Mouse (Mus musculus) C2C12 (cell line): ENCODE results near the gene Ppp1r21. TPM values are rescaled to one million over a fixed set of nuclear protein-coding genes. Genes with fewer than 3 reads are reported as not detected.

Experiments
- H3K27me3 ChIP-seq: one replicate; pipeline ENCODE4 v1.6.1; 2011; ENCODE audit not compliant: control insufficient read depth, insufficient read depth, insufficient read length
- H3K36me3 ChIP-seq: one replicate; pipeline ENCODE4 v1.6.1; 2011; ENCODE audit not compliant: control insufficient read depth, insufficient read depth
- H3K4me3 ChIP-seq: one replicate; pipeline ENCODE4 v1.5.1; 2011; ENCODE audit warnings: mild to moderate bottlenecking, control low read depth; ENCODE audit not compliant: poor library complexity, insufficient read depth, severe bottlenecking
- H3K79me2 ChIP-seq: one replicate; pipeline ENCODE4 v1.6.1; 2011; ENCODE audit not compliant: control insufficient read depth, insufficient read depth
- H3K79me3 ChIP-seq: one replicate; pipeline ENCODE4 v1.6.1; 2011; ENCODE audit warnings: low read depth, control low read depth
- H3ac ChIP-seq: one replicate; pipeline ENCODE3; 2011; ENCODE audit warnings: low read depth; ENCODE audit not compliant: control insufficient read depth, insufficient read length
- CEBPB ChIP-seq: IDR thresholded peaks from one replicate; pipeline ENCODE4 v1.6.1; 2011; ENCODE audit warnings: low read depth, mild to moderate bottlenecking, control low read depth, moderate library complexity
- CTCF ChIP-seq: IDR thresholded peaks from one replicate; pipeline ENCODE4 v1.5.1; 2011; ENCODE audit not compliant: control insufficient read depth, insufficient read depth, insufficient read length
- FOSL1 ChIP-seq: IDR thresholded peaks from one replicate; pipeline ENCODE4 v1.8.0; 2011; ENCODE audit warnings: mild to moderate bottlenecking, low read length; ENCODE audit not compliant: poor library complexity, insufficient read depth, severe bottlenecking
- MAX ChIP-seq: IDR thresholded peaks from one replicate; pipeline ENCODE4 v1.6.1; 2011; ENCODE audit warnings: mild to moderate bottlenecking, control low read depth
- MYOD1 ChIP-seq: IDR thresholded peaks from one replicate; pipeline ENCODE4 v1.6.1; 2011; ENCODE audit warnings: low read depth; ENCODE audit not compliant: control insufficient read depth, insufficient read length
- MYOG ChIP-seq: IDR thresholded peaks from one replicate; pipeline ENCODE4 v1.6.1; 2011; ENCODE audit not compliant: control insufficient read depth, insufficient read length; ENCODE audit errors: extremely low read depth
- USF1 ChIP-seq: IDR thresholded peaks from one replicate; pipeline ENCODE4 v1.6.1; 2011; ENCODE audit warnings: low read depth, mild to moderate bottlenecking, control low read depth, moderate library complexity
- polyA plus RNA-seq: library from polyadenylated mRNA; unstranded; fragments of >200 nt; fragmentation: generic; extraction: Trizol; gene quantifications from one replicate; pipeline ENCODE4 v1.2.1, GENCODE M21; 2012; ENCODE audit warnings: missing spikeins

Gene Ppp1r21
- polyA plus RNA-seq, 1 experiment = 13.5 TPM

- Histone ChIP-seq H3K27me3 (no peaks in the 10 kb centered on the region), H3ac (no peak overlapping the region), H3K79me3 (peaks cover 1% of the 10 kb centered on the region), H3K36me3 (peaks cover 28% of the 10 kb centered on the region), H3K79me2 (no peaks in the 10 kb centered on the region), H3K4me3 (no peak overlapping the region)
- TF ChIP-seq MYOG (no peak), CTCF (no peak), FOSL1 (no peak), MAX (no peak), CEBPB (no peak), MYOD1 (no peak), USF1 (no peak)
These were observed 39.4 kb upstream of the Ppp1r21 start for GRCm38 (mm10) chr17:88490546-88490945.

- Histone ChIP-seq H3K36me3 (peaks cover 28% of the 10 kb centered on the region), H3ac (no peak overlapping the region), H3K27me3 (no peaks in the 10 kb centered on the region), H3K79me2 (no peaks in the 10 kb centered on the region), H3K79me3 (peaks cover 1% of the 10 kb centered on the region), H3K4me3 (no peak overlapping the region)
- TF ChIP-seq USF1 = no peak
- TF ChIP-seq MYOG = no peak
- no peak for TF ChIP-seq MAX
- no peak for TF ChIP-seq MYOD1
- TF ChIP-seq CTCF = no peak
- no peak for TF ChIP-seq CEBPB
- TF ChIP-seq FOSL1 = no peak
These were observed 38.4 kb upstream of the Ppp1r21 start for GRCm38 (mm10) chr17:88491366-88492106.

GRCm38 (mm10) chr17:88492107-88492460 lies 37.8 kb upstream of the Ppp1r21 start:
- Histone ChIP-seq H3K4me3 (no peak overlapping the region), H3K27me3 (no peaks in the 10 kb centered on the region), H3K36me3 (peaks cover 23% of the 10 kb centered on the region), H3K79me2 (no peaks in the 10 kb centered on the region), H3K79me3 (no peaks in the 10 kb centered on the region), H3ac (no peak overlapping the region)
- TF ChIP-seq MYOD1 (no peak), MAX (no peak), MYOG (no peak), FOSL1 (no peak), CEBPB (no peak), CTCF (no peak), USF1 (no peak)

GRCm38 (mm10) chr17:88493551-88493950 lies 36.4 kb upstream of the Ppp1r21 start:
- H3K79me2 ChIP-seq = no peaks in the 10 kb centered on the region
- H3ac ChIP-seq = no peak overlapping the region
- TF ChIP-seq CEBPB (no peak), MYOD1 (no peak), FOSL1 (no peak), MAX (no peak)
- H3K27me3 ChIP-seq = no peaks in the 10 kb centered on the region
- peaks cover 16% of the 10 kb centered on the region for H3K36me3 ChIP-seq
- no peak overlapping the region for H3K4me3 ChIP-seq
- no peaks in the 10 kb centered on the region for H3K79me3 ChIP-seq

GRCm38 (mm10) chr17:88494121-88494771 lies 35.7 kb upstream of the Ppp1r21 start:
- H3K27me3 ChIP-seq = no peaks in the 10 kb centered on the region
- H3K79me3 ChIP-seq = no peaks in the 10 kb centered on the region
- no peak overlapping the region for H3K4me3 ChIP-seq
- H3K36me3 ChIP-seq = peaks cover 11% of the 10 kb centered on the region
- H3ac ChIP-seq = no peak overlapping the region
- TF ChIP-seq USF1 = no peak
- TF ChIP-seq FOSL1 = no peak
- no peak for TF ChIP-seq CEBPB
- no peak for TF ChIP-seq MAX
- TF ChIP-seq MYOD1 = no peak
- TF ChIP-seq MYOG = no peak
- TF ChIP-seq CTCF = no peak
- H3K79me2 ChIP-seq = no peaks in the 10 kb centered on the region
